In the genomic region with DNA sequence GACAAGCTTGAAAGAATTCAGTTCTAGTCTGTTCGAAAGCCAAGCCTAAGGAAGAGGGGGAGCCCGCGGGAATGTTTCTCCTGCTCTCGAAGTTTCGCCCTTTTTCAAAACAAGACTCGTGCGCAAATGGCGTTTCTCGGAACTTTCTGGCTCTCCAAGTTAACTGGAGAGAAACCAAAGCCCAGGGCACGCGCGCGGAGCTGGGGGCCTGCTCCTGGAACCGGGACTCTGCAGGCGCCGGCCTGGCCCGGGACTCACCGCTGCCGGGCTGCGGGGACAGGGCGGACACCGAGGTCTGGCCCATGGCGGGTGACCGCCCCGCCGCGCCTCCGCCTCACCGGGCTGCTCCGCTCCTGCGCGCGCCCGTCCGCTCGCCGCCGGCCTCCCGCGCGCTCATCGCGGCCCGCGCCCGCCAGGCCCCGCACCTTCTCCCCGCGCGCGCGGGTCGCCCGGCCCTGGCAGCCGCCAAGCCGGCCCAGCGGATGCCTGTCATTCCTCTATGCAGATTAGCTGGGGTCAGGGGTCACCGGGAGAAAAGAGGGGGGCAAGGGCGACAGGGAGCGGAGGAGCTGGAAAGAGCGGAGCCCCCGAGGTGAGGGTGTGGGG, we compare ENCODE assay signal across 8 mouse cellular contexts.
DNase-seq lines count a peak whose midpoint lies in the region; ATAC-seq and TF ChIP-seq lines count a peak whose summit lies in the region.

No protein-coding gene starts in this region.

- ATAC-seq in heart, embryonic 13.5 days (ENCODE audit: extremely low read depth, insufficient number of reproducible peaks, low FRiP score, low TSS enrichment) = peak; percentile 54; the same call in 1 of the 2 replicates
- peak; percentile 90 for ATAC-seq in kidney, embryonic 16.5 days (ENCODE audit: low FRiP score, low TSS enrichment)
- ATAC-seq in liver, embryonic 13.5 days (ENCODE audit: low read depth) = peak; percentile 79

- H3K9me3 ChIP-seq in ES-Bruce4 (replicated peaks; ENCODE audit: control insufficient read depth, insufficient read depth, low read length, poor library complexity, severe bottlenecking) = no peaks in the 10 kb centered on the region
- H3K9me3 ChIP-seq in heart, embryonic 13.5 days = no peaks in the 10 kb centered on the region
- no peaks in the 10 kb centered on the region for H3K9me3 ChIP-seq in kidney, embryonic 16.5 days (ENCODE audit: low read length)
- H3K9me3 ChIP-seq in liver, embryonic 13.5 days (replicated peaks) = no peaks in the 10 kb centered on the region

- no peak for TF ChIP-seq CTCF in ES-Bruce4 (IDR thresholded peaks at IDR 0.05; ENCODE audit: low read depth, low read length)
- no peak for TF ChIP-seq CTCF in brain, embryonic 14.5 days (IDR thresholded peaks at IDR 0.05; ENCODE audit: borderline replicate concordance, extremely low read depth, insufficient read depth, insufficient read length)

- no peak overlapping the region for H3K27ac ChIP-seq in ES-Bruce4 (ENCODE audit: insufficient read depth, low read length)
- H3K27ac ChIP-seq in heart, embryonic 13.5 days (replicated peaks) = peak overlapping the region; percentile 97
- peak overlapping the region; percentile 97 for H3K27ac ChIP-seq in kidney, embryonic 16.5 days (ENCODE audit: low read length)
- H3K27ac ChIP-seq in liver, embryonic 13.5 days = peak overlapping the region; percentile 65

- 0 out of 2 replicates have a peak, but pooled peaks cover 4% of the 10 kb centered on the region for H3K27me3 ChIP-seq in ES-Bruce4 (ENCODE audit: control insufficient read depth, insufficient read depth, low read length, poor library complexity, severe bottlenecking)
- no peaks in the 10 kb centered on the region for H3K27me3 ChIP-seq in heart, embryonic 13.5 days (replicated peaks)
- H3K27me3 ChIP-seq in kidney, embryonic 16.5 days (ENCODE audit: insufficient read depth, low read length) = no peaks in the 10 kb centered on the region
- peaks cover 7% of the 10 kb centered on the region for H3K27me3 ChIP-seq in liver, embryonic 13.5 days

- no peak for TF ChIP-seq POLR2A in ES-Bruce4 (IDR thresholded peaks at IDR 0.05; ENCODE audit: insufficient read depth, low read length)
- 0 out of 2 replicates have a peak, but pooled peaks have one; percentile 9 for TF ChIP-seq POLR2A in brain, embryonic 14.5 days (IDR thresholded peaks at IDR 0.05; ENCODE audit: borderline replicate concordance, extremely low read depth, insufficient read depth, insufficient read length, poor library complexity, severe bottlenecking)

- H3K4me3 ChIP-seq in ES-Bruce4 (ENCODE audit: low read depth, low read length) = peak overlapping the region; percentile 80
- H3K4me3 ChIP-seq in heart, embryonic 13.5 days = peak overlapping the region; percentile 79
- peak overlapping the region; percentile 73 for H3K4me3 ChIP-seq in kidney, embryonic 16.5 days (ENCODE audit: low read length)
- peak overlapping the region; percentile 66 for H3K4me3 ChIP-seq in liver, embryonic 13.5 days (replicated peaks)

- under 1% methylated on average over 58 of the region's 62 CpGs for WGBS in heart, embryonic 13.5 days
- WGBS in kidney, embryonic 16.5 days = under 1% methylated on average over 59 of the region's 62 CpGs
- under 1% methylated on average over 62 of the region's 62 CpGs for WGBS in liver, embryonic 13.5 days (ENCODE audit: insufficient replicate concordance)

- no peaks in the 10 kb centered on the region for H3K36me3 ChIP-seq in ES-Bruce4 (ENCODE audit: control insufficient read depth, insufficient read depth, low read length, poor library complexity, severe bottlenecking)
- H3K36me3 ChIP-seq in heart, embryonic 13.5 days = no peaks in the 10 kb centered on the region
- H3K36me3 ChIP-seq in kidney, embryonic 16.5 days (ENCODE audit: insufficient read depth, low read length) = no peaks in the 10 kb centered on the region
- no peaks in the 10 kb centered on the region for H3K36me3 ChIP-seq in liver, embryonic 13.5 days

- H3K4me2 ChIP-seq in heart, embryonic 13.5 days = peak overlapping the region; percentile 82
- H3K4me2 ChIP-seq in kidney, embryonic 16.5 days (replicated peaks; ENCODE audit: low read depth, low read length) = peak overlapping the region; percentile 75
- H3K4me2 ChIP-seq in liver, embryonic 13.5 days = peak overlapping the region; percentile 76

- DNase-seq in brain, embryonic 14.5 days (ENCODE audit: low read depth) = peak; percentile 72
- peak; percentile 24 for DNase-seq in fibroblast of lung, adult 2 months (ENCODE audit: low read depth)
- no peak for DNase-seq in liver, embryonic 13.5 days
- peak; percentile 86 for DNase-seq in neural tube, embryonic 10.5 days (ENCODE audit: extremely low spot score, low spot score)
- peak; percentile 27 for DNase-seq in thymus, postnatal 14 days

- H3K4me1 ChIP-seq in ES-Bruce4 (ENCODE audit: control insufficient read depth, insufficient read depth, low read length) = peaks cover 2% of the 10 kb centered on the region
- peaks cover 71% of the 10 kb centered on the region for H3K4me1 ChIP-seq in heart, embryonic 13.5 days
- peaks cover 34% of the 10 kb centered on the region for H3K4me1 ChIP-seq in kidney, embryonic 16.5 days (ENCODE audit: insufficient read depth, low read length)
- peaks cover 9% of the 10 kb centered on the region; the same call in 1 of the 2 replicates for H3K4me1 ChIP-seq in liver, embryonic 13.5 days (replicated peaks)

- H3K9ac ChIP-seq in ES-Bruce4 (ENCODE audit: low read depth, poor library complexity, severe bottlenecking) = peak overlapping the region; percentile 90
- H3K9ac ChIP-seq in heart, embryonic 13.5 days = peak overlapping the region; percentile 95
- H3K9ac ChIP-seq in kidney, embryonic 16.5 days (replicated peaks; ENCODE audit: low read length) = peak overlapping the region; percentile 85
- peak overlapping the region; percentile 62 for H3K9ac ChIP-seq in liver, embryonic 13.5 days

- no peak for TF ChIP-seq EP300 in ES-Bruce4 (IDR thresholded peaks at IDR 0.05; ENCODE audit: insufficient read depth, low read depth, low read length)
